Mouse (Mus musculus) lung, postnatal 25 days (tissue): ENCODE measurements around the gene Lig4.

Source experiments
- DNase-seq: peaks from one replicate; pipeline ENCODE4 v3.0.0; 2022; ENCODE audit warnings: low spot score

Lig4 gene

GRCm38 (mm10) chr8:9929746-9930445 is 47.6 kb downstream of the Lig4 start:
- no peak for DNase-seq
